Mouse (Mus musculus) testis, postnatal 14 days (tissue): Measurements from ENCODE around the gene Cmtm7.

ENCODE experiments used
- DNase-seq: peaks from one replicate; pipeline ENCODE4 v3.0.0; 2021; ENCODE audit warnings: low spot score

Gene Cmtm7

GRCm38 (mm10) chr9:114781526-114782212 lies at the start of gene Cmtm7:
Gene Cmtm7 (minus strand): TSS chr9:114781856.
- DNase-seq, result peak; percentile 48

GRCm38 (mm10) chr9:114830351-114830750 lies 48.7 kb upstream of the Cmtm7 start:
- no peak for DNase-seq

DNA sequence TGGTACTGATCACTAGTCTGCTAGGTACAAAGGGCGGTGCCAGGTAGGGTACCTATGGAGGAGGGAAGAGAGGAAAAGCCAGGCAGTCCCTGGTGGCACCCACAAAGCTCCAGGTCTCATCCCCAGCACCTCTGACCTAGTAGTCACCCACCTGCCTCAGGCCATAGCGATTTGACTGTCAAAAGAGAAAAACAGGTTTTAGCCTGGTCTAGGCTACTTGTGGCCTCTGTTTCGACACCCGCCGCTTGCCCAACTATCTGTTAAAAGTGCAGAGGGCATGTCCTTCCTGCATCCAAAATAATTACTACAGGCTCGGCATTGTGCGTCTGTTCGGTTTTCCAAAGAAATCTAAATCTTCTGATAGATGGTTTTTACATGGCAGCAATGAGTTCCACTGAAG lies 48.0 kb upstream of the Cmtm7 start:
- DNase-seq, result no peak

GRCm38 (mm10) chr9:114828377-114828776 lies 46.7 kb upstream of the Cmtm7 start:
- no peak for DNase-seq

- DNase-seq, result no peak
Observed at GRCm38 (mm10) chr9:114827242-114827852, 45.7 kb upstream of the Cmtm7 start.

DNA sequence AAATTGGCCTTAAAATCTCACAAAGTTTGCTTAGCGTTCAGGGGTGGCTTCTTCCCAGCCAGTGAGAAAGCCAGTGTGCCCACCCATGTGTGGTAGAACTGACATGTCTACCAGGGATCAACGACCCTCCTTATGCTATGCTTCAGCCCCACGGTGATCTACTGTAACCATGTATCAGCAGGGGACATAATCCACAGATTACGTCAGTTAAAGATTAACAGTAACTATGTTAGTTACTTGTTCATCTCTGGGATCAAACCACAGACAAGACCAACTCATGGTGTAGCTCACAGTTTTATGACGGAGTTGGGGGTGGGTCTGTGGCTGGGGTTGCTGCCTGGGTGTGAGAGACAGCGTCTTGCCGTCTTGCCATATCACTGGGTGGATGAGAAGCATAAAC lies 42.5 kb upstream of the Cmtm7 start:
- no peak for DNase-seq

GRCm38 (mm10) chr9:114821548-114822289 lies 40.1 kb upstream of the Cmtm7 start:
- DNase-seq, result no peak

DNA sequence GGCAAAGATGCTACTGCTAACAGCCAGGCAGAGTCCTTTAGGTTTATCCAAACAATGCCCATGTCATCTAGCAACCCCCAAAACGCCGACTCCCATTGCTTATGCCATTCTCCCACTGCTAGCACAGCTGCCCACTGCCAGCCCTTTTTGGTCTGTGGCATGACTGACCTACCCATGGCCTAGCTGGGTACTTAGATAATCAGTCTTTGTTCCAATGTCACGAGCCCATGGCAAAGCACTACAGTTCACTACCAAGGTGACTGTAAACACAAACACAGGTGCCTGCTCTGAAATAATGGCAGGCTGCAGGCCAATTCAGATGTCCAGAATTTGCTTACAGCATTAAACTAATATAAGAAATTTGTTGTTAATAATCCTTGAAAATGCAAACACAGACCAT lies 37.3 kb upstream of the Cmtm7 start:
- no peak for DNase-seq

DNA sequence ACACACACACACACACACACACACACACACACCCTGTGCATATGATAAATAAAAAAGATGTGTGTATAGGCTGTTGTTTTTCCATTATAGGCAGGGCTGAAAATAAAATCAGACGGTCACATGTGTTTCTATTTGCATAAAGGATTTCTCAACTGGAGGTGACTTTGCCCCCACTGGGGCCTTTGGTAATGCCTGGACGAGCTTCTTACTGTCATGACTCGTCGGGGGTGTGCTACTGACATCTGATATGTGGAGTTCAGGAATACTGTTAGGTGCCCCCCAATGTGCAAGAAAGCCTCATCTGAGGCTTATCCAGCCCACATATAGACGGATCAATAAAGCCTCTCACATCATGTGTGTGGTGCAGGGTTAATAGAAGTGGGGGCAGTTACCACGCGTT lies 35.4 kb upstream of the Cmtm7 start:
- DNase-seq, result no peak

DNA sequence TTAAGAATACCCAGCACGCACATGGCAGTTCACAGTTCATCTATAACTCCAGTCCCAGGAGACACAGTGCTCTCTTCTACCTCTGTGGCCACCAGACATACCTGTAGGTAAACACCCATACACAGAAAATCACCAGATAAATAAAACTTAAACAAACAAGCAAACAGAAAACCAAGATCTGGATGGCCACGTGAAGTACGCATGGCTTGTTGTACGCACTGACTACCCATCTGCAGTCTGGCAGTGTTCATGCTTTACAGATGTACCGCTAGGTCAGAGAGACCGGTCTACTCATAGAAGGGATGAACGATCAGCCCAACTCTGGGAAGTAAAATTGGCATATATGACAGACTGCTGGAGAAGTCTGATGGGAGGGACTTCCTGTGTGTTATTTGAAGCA lies 34.5 kb upstream of the Cmtm7 start:
- no peak for DNase-seq

GRCm38 (mm10) chr9:114815315-114815714 lies 33.7 kb upstream of the Cmtm7 start:
- no peak for DNase-seq

GRCm38 (mm10) chr9:114812001-114812400 lies 30.3 kb upstream of the Cmtm7 start:
- DNase-seq, result no peak

GRCm38 (mm10) chr9:114810837-114811236 lies 29.2 kb upstream of the Cmtm7 start:
- peak; percentile 51 for DNase-seq

- no peak for DNase-seq
Observed at GRCm38 (mm10) chr9:114808671-114809070, 27.0 kb upstream of the Cmtm7 start.

DNA sequence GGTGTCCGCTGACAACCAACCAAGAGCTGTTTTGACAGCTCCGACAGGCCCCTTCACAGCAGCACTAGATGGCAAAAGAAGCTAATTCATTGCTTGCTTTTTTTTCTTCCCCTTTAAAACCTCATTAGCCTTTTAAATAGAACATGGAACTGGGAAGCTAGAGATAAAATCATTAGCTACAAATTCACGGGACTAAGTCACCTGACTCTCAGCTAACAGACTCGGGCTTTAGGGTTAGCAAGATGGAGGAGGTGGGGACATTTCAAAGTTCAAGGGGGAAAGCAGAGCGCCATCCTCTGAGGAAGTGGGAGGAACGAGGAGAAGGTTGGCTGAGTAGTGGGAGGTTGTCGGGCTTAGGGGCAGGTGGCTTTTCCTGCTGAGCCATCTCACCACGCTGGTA lies 25.6 kb upstream of the Cmtm7 start:
- no peak for DNase-seq

GRCm38 (mm10) chr9:114805151-114805671 lies 23.6 kb upstream of the Cmtm7 start:
- DNase-seq, result no peak

DNA sequence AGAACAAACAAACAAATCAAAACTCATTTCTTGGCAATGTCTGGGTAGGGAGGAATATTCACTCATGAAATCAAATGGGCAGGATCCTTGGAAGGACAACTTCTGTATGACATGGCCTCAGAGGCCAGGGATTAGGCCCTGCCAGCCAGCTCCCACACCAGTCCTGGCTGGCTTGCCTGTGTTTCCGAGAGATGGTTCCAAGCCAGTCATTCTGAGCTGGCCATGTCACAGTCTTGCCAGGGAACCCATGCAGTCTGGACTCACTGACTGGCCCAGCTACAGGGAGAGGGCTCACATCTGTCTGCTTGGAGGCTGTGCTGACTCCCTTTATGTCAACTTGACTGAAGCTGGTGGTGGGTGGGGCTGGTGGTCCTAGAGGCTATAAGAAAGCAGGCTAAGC lies 20.5 kb upstream of the Cmtm7 start:
- DNase-seq, result no peak

DNA sequence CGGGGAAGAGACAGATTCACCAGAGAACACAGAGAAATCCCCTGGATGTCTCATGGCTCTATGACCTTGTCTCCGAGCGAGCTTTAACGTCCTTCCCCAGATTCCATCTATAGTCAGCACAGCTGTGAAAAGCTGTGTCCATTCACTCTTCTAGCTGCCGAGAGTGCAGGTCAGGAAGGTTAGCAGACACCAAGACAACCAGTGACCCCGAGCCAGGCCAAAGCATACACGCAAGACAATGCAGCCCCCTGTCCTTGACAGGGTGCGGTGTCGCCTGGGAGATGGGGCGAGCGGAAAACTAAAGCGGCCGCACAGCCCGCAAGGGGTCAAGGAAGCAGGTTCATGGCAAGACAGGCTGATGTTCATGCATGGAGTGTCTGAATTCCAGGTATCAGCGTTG lies 19.6 kb upstream of the Cmtm7 start:
- DNase-seq, result no peak

GRCm38 (mm10) chr9:114799498-114800107 lies 17.9 kb upstream of the Cmtm7 start:
- no peak for DNase-seq

DNA sequence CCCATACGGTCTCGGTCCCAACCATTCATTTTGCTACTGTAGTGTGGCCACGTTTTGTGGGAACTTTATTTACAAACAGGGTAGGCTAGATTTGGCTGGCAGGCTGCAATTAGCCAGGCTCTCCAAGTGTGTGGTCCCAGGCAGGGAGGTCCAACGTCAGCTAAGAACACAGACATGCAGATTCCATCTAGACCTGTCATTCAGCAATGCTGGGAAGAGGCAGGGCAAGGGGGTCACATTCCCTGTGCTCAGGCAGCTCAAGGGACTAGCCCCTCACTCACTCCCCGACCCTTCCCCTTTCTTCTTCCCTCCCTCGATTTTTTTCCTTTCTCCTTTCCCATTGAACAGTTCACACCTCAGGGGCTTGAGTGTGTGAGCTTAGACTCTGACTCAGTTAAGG lies 17.2 kb upstream of the Cmtm7 start:
- no peak for DNase-seq

- peak; percentile 63 for DNase-seq
Observed at GRCm38 (mm10) chr9:114797329-114798004, 15.8 kb upstream of the Cmtm7 start.

GRCm38 (mm10) chr9:114796473-114797050 lies 14.9 kb upstream of the Cmtm7 start:
- DNase-seq, result no peak
